Mouse (Mus musculus) erythroblast, embryonic 14.5 days (primary cell): ENCODE data around the gene Vcam1. TPM values are rescaled to one million over a fixed set of nuclear protein-coding genes. Genes with fewer than 3 reads are reported as not detected.

Experiments used
- H3K27me3 ChIP-seq: 2 replicates; pipeline ENCODE4 v1.6.1; 2012; ENCODE audit warnings: inconsistent platforms; ENCODE audit not compliant: control insufficient read depth
- H3K36me3 ChIP-seq: 2 replicates; pipeline ENCODE4 v1.6.1; 2012; ENCODE audit warnings: mild to moderate bottlenecking, inconsistent platforms; ENCODE audit not compliant: control insufficient read depth
- H3K4me1 ChIP-seq: 2 replicates; pipeline ENCODE4 v1.6.1; 2012; ENCODE audit warnings: inconsistent platforms; ENCODE audit not compliant: control insufficient read depth
- H3K4me3 ChIP-seq: replicated peaks from 2 replicates; pipeline ENCODE3; 2012; ENCODE audit warnings: moderate library complexity, mild to moderate bottlenecking, inconsistent platforms
- H3K9me3 ChIP-seq: 2 replicates; pipeline ENCODE4 v1.6.1; 2012; ENCODE audit warnings: low read length, inconsistent platforms, mixed read lengths; ENCODE audit not compliant: control insufficient read depth
- GATA1 ChIP-seq: IDR thresholded peaks from 2 replicates; pipeline ENCODE4 v1.6.1; 2012; ENCODE audit warnings: low read length, inconsistent platforms, mixed read lengths
- TAL1 ChIP-seq: IDR thresholded peaks from 3 replicates; pipeline ENCODE4 v1.6.1; 2012; ENCODE audit warnings: low read length, inconsistent platforms, mixed read lengths
- polyA plus RNA-seq: library from polyadenylated mRNA; stranded (reverse); fragments of >175 nt; gene quantifications from 2 replicates; pipeline ENCODE4 v1.2.3, GENCODE M21; 2012

The Vcam1 gene
- polyA plus RNA-seq, 1 experiment = 0.16 TPM

DNA sequence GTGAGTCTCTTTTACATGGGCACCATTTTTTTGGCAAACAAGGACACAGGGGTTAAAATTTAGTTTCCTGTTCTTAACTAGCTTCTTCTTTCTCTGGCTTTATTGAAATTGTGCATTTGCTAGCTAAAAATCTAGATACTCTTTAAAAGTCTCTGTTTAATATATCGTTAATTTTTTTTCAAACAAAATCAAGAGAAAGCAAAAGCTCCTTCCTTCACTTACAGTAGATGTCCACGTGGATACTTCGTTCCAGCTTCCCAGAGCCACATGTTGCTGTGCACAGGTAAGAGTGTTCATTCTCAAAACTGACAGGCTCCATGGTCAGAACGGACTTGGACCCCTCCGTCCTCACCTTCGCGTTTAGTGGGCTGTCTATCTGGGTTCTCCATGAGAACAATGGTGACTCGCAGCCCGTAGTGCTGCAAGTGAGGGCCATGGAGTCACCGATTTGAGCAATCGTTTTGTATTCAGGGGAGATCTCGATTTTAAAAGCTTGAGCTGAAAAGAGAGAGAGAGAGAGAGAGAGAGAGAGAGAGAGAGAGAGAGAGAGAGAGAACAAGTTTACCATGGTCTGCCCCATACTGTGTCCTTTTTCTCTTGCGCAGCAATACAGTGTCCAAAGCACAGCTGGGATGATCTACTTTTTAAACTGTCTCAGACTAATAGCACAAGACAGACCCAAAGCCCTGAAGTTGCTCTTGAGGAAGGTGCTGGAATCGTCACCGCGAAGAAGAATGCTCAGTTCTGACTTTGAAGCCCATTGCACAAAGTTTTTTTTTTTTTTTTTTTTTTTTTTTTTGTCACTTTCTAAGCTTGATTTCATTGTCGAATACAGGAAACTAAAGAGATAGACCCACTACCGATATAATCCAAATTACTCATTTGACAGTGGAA is 930 bp downstream of the Vcam1 start:
- Histone ChIP-seq H3K9me3 (no peaks in the 10 kb centered on the region), H3K4me1 (no peaks in the 10 kb centered on the region), H3K4me3 (peak overlapping the region; percentile 51), H3K27me3 (no peaks in the 10 kb centered on the region), H3K36me3 (peaks cover 3% of the 10 kb centered on the region; the same call in 1 of the 2 replicates)
- TF ChIP-seq TAL1 (no peak), GATA1 (no peak)

DNA sequence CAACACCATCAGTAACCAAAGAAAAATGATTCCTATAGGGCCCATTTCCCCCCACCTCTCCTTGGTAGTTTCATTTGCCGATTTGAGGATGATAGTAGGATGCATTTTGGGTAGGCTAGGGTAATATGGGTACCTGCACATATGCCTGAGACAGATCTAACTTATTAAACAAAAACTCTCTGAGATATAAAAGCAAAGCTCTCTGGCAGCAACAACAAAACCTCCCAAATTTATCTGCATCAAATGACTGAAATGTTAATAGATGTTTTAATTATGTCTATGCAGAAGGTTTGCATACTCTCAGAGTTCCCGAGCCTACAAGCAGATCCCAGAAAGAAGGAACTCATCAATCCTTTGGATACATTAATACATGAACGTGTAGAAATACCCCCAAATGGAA is 1.7 kb downstream of the Vcam1 start:
- Histone ChIP-seq H3K27me3 (no peaks in the 10 kb centered on the region), H3K36me3 (peaks cover 3% of the 10 kb centered on the region; the same call in 1 of the 2 replicates), H3K4me1 (no peaks in the 10 kb centered on the region), H3K4me3 (peak overlapping the region; percentile 51), H3K9me3 (no peaks in the 10 kb centered on the region)
- TF ChIP-seq TAL1 (no peak), GATA1 (no peak)

DNA sequence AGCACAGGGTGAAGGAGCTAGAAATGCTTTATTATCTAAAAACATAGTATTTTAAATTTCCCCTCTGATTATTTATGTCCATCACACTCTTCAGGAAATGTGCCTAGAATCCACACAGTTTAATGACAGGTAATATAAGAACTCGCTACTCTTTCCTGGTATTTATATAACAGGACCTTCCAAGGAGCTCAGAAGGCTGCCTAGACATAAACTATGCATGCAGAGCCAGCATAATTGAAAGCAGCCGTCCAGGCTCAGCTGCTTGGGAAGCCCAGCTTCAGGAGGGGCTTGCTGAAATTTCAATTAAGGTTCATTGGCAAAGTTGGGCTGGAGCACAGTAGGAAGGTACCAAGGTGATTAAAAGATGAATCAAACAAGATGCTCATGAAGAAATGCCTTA is 2.2 kb downstream of the Vcam1 start:
- peak overlapping the region; percentile 34 for H3K4me3 ChIP-seq
- no peaks in the 10 kb centered on the region for H3K9me3 ChIP-seq
- TF ChIP-seq GATA1 (no peak), TAL1 (no peak)
- H3K4me1 ChIP-seq = no peaks in the 10 kb centered on the region
- H3K27me3 ChIP-seq = no peaks in the 10 kb centered on the region
- peaks cover 3% of the 10 kb centered on the region; the same call in 1 of the 2 replicates for H3K36me3 ChIP-seq

DNA sequence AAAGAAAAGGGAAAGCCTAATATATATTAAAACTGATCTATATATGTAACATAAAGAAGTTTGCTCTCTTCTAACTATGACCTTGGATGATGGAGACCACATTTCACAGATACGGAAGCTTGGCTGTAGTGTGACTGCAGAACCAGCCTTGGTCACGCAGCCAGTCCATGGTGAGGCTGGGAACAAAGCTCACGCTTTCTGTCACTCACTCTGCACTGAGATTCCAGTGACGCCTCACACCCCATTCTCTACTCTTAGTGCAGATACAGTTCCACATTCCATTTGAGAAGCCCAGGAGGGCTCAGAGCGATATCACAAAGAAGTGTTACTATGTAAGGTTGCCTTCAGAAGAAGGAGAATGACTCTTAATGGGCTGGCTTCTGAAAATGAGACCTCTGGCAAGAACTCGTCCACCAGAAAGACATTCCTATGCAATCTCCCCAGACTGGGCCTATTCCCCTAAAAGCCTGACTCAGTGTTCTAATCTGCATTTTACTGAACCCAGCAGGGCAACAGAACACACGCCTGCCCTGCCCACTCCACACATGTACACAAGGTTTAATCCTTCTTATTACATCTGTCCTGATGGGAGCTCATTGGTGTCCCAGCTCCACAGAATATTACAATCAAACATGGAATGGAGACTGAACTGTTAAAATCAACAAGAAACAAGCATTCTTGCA is 2.8 kb downstream of the Vcam1 start:
- Histone ChIP-seq H3K27me3 (no peaks in the 10 kb centered on the region), H3K36me3 (peaks cover 3% of the 10 kb centered on the region; the same call in 1 of the 2 replicates), H3K4me1 (no peaks in the 10 kb centered on the region), H3K9me3 (no peaks in the 10 kb centered on the region), H3K4me3 (peak overlapping the region; percentile 11)
- TF ChIP-seq TAL1 (no peak), GATA1 (no peak)

DNA sequence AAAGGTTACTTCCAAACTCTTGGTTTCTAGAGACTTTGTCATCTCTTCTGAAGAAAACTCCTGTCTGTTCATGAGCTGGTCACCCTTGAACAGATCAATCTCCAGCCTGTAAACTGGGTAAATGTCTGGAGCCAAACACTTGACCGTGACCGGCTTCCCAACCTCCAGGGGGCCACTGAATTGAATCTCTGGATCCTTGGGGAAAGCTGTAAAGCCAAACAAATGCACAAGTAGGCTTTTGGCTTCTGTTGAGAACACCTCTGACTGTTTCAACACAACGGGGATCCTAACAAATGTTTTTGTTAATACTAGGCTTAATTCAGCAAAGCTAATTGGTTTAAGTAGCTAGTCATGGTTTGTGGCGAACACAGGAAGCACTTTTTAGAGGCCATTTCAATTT is 3.4 kb downstream of the Vcam1 start:
- no peaks in the 10 kb centered on the region for H3K9me3 ChIP-seq
- H3K4me3 ChIP-seq = no peak overlapping the region
- H3K4me1 ChIP-seq = no peaks in the 10 kb centered on the region
- H3K36me3 ChIP-seq = peaks cover 3% of the 10 kb centered on the region; the same call in 1 of the 2 replicates
- no peaks in the 10 kb centered on the region for H3K27me3 ChIP-seq
- no peak for TF ChIP-seq TAL1
- TF ChIP-seq GATA1 = no peak

DNA sequence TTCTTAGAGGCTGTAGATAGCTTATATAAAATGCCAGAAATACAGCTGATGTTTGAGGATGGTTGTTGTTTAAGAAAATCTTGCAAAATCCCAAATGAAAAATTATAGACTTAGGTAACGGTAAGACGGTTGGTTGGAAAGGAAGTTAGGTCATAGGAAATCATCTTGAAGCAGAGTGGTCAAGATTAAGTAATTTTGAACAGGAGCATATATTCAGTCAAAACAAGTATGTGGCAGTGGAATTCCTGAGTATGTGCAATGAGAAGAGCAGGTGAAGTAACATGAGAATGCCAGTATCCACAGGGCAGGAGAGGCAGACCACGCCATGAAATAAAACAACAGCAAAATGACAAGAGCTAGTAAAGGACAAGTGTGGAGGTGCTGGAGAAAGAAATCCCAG is 5.7 kb downstream of the Vcam1 start:
- Histone ChIP-seq H3K4me3 (no peak overlapping the region), H3K27me3 (no peaks in the 10 kb centered on the region), H3K36me3 (peaks cover 3% of the 10 kb centered on the region; the same call in 1 of the 2 replicates), H3K9me3 (no peaks in the 10 kb centered on the region), H3K4me1 (no peaks in the 10 kb centered on the region)
- TF ChIP-seq GATA1 (no peak), TAL1 (no peak)

DNA sequence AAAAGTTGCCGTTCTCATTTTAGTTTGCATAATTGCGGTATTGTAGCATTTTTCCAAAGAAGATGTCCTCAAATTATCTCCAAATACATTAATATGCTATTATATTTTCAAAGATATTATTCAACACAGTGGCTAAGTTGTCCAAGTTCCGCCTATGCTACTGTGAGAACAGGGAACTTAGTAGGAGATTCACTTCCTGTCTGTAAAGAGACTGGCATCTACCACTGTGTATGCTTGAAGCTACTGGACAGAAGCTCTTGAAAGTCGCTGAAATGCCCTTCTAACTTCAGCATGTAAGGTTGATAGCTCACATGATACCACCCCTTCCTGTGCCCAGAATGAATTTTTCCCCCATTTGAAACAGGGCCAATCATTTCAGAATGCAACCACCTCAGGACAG is 6.8 kb downstream of the Vcam1 start:
- H3K27me3 ChIP-seq = no peaks in the 10 kb centered on the region
- TF ChIP-seq TAL1 (no peak), GATA1 (no peak)
- no peaks in the 10 kb centered on the region for H3K9me3 ChIP-seq
- H3K4me3 ChIP-seq = no peak overlapping the region
- peaks cover 3% of the 10 kb centered on the region; the same call in 1 of the 2 replicates for H3K36me3 ChIP-seq
- H3K4me1 ChIP-seq = no peaks in the 10 kb centered on the region

DNA sequence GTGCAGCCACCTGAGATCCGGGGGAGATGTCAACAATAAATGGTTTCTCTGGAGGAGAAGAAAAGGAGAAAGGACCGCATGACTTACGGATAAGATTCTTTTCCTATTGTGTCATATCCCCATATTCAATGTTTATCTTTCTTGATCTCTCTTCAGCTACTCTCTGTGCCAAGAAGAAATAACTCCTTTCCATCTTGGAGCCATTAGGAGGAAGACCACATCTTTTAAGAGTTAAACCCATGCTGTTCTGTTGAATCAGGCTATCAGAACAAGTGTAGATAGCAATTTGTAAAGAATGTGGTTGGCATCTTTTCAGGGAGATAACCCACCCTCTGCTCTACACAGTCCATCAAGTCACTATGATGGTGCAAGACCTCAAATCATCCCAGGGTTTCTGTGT is 8.5 kb downstream of the Vcam1 start:
- TF ChIP-seq GATA1 = no peak
- no peak for TF ChIP-seq TAL1
- Histone ChIP-seq H3K36me3 (peaks cover 3% of the 10 kb centered on the region; the same call in 1 of the 2 replicates), H3K4me1 (no peaks in the 10 kb centered on the region), H3K9me3 (no peaks in the 10 kb centered on the region), H3K27me3 (no peaks in the 10 kb centered on the region), H3K4me3 (no peak overlapping the region)

DNA sequence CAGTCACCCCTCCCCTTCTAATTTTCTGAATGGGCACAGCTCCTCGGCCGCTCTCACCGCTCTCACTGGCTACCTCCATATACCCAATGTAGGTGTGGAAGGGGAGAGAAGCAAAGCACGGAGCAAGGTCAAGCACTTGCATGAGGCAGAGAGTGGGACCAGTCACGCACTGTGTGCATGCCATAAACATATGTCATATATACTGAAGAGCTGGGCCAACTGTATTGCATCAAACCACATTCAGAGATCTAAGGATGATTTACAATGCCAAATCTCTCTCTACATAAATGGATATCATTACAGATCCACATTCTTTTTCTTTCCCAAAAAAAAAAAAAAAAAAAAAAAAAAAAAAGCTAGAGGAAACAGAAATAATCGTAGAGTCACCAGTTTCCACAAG is 9.1 kb downstream of the Vcam1 start:
- Histone ChIP-seq H3K4me1 (no peaks in the 10 kb centered on the region), H3K36me3 (peaks cover 3% of the 10 kb centered on the region; the same call in 1 of the 2 replicates), H3K4me3 (no peak overlapping the region), H3K9me3 (no peaks in the 10 kb centered on the region), H3K27me3 (no peaks in the 10 kb centered on the region)
- no peak for TF ChIP-seq GATA1
- TF ChIP-seq TAL1 = no peak

DNA sequence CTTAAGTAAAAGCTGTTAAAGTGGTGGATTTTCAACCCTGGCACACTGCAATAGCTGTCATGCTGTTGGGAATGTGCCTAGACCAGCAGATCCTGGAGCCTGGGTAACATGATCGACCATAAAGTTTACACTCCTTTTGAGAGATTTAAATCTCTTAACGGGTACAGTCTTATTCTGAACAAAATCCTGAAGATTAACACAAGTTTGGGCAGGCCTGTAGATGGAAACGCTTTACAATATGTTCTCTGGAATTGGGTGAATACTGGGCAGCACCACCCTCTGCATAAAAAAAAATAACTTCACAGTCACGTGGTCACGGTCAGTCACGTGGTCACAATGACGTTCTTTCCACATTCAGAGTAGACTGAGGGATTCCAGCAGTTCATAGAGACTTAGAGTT is 10.3 kb downstream of the Vcam1 start:
- no peak overlapping the region for H3K4me3 ChIP-seq
- TF ChIP-seq TAL1 (no peak), GATA1 (no peak)
- no peaks in the 10 kb centered on the region for H3K9me3 ChIP-seq
- H3K4me1 ChIP-seq = no peaks in the 10 kb centered on the region
- no peaks in the 10 kb centered on the region for H3K27me3 ChIP-seq
- H3K36me3 ChIP-seq = peaks cover 2% of the 10 kb centered on the region; the same call in 1 of the 2 replicates
